Mouse (Mus musculus) C3H10T1/2 (cell line): ENCODE measurements around the gene Tcea2. TPM values are rescaled to one million over a fixed set of nuclear protein-coding genes. Genes with fewer than 3 reads are reported as not detected.

Source experiments
- polyA plus RNA-seq, 2 experiments: library from polyadenylated mRNA; unstranded; fragments of >200 nt; fragmentation: generic; extraction: Trizol; gene quantifications; one replicate each; pipeline ENCODE4 v1.2.1; 2012; ENCODE audit warnings: missing spikeins in 2 of 2

Gene Tcea2
- polyA plus RNA-seq: 10 to 100 TPM in 1 of 2 experiments, 1 to 10 TPM in 1; 1.5 to 12.1 TPM

DNA sequence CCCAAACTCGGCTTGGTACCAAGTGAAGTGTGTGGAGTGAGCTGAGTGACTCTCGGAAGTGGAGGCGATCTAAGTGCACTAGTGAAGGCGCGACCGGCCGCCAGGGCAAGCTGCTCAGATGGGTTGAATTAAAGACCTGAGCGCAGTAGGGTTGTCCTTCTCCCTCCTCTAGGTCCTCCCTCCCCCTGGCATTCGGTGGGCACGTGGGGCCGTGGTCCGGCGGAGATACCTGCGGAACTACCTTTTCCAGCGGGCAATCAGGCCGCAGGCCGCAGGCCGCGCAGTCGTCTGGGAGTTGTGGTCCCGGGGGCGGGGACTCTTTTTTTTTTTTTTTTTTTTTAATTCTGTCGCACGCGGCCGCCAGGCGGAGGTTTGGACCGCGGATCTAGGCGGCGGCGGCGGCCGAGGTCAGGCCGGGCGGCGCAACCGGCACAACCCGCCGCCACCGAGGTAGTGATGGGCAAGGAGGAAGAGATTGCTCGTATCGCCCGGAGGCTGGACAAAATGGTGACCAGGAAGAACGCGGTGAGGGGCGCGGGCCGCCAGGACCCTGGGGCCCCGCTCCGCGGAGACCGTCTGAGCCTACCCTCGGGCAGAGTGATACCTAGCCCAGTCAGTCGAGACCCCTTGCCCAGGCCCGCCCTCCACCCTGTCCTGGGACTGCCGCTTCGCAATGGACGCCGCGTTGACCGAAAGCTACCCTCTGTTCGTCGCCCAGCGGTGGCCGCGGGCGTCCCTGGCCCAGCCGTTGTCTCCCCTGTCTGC, at the start of gene Tcea2:
Gene Tcea2 (plus strand): TSS at position 360 of the 765 bp plus-strand sequence.

DNA sequence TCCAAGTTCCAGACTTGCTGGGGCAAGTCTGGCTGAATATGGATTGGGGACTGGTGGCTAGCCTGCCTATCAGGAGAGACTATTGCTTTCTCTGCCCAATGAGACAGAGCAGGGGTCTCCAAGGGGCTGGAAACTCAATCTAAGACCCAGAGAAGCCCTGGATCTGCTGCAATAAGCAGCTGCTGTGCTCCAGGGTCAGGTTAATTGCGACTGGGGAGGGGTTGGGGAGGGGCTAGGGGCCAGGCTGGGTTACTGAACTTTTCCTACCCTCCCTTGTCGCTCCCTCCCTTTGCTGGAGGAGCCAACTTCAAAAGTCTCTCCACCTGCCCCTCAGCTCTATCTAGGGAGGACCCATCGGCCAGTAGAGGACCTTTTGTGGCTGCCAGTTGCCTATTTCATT, 23.4 kb upstream of the Tcea2 start, which contains the start of gene Gm29797:
Gene Gm29797 (plus strand): TSS at position 301 of the 400 bp plus-strand sequence.

DNA sequence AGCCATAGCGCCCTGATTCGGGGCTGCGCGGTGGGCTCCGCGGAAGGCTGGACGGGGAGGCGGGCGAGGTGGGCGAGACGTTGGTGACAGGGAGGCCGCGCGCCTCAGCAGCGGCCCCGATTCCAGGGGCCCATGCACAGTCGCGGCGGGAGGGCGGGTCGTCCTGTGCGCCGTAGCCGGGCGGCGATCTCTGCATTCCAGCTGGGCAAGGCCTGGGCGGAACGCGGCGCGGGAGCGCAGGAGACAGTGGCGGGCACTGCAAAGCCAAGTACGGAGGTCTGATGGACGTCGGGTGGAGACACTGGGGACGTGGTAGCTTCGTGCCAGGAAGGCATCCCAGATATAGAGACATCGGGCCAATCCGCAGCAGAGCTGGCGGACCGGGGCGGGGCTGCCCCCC, 8.8 kb upstream of the Tcea2 start, which contains the start of gene Sox18:
Gene Sox18 (minus strand): TSS at position 315 of the 400 bp plus-strand sequence.

DNA sequence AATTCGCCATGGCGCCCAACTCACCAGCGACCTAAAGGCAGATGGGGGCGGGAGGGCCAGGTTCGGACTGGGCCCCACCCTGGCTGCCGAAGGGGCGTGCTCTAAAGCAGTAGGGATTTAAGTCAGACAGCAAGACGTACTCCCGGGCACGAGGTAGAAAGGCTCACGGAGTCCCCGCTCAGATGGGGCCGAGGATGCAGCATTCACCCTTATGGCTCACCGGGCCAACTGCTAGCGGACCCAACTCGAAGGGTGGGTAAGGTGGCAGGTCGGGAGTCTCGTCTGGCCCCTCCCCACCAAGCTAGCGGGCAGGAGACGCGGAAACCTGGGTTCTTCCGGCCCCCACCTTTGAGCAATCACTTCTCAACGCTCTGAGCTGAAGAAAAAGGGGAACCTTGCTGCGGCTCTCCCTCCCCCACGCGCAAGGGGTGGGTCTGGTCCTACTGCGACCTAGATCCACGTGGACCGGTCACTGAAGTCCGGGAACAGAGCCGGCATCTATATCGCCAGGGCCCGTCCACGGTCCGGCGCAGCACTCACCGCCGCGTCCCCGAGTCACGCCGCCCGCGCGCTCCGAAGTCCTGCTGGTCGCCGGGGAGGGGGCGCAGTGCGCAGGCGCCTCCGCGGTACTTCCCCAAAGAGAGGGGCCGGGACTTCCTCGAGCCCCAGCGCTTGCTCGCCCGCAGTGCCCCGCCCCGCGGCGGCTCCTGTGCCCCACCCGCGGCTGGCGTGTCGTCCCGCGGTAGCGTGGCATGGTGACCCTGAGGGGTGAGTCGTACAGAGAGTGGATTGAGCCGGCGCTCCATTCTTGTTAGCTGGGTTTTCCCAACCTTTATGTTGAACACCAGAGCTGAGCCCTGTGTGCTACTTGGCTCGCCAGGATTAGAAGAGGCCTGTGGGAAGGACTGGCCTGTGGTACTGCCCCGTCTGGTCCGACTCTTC, 13.5 kb downstream of the Tcea2 start, which contains the start of gene Rgs19:
Gene Rgs19 (minus strand): TSS at position 639 of the 942 bp plus-strand sequence.

DNA sequence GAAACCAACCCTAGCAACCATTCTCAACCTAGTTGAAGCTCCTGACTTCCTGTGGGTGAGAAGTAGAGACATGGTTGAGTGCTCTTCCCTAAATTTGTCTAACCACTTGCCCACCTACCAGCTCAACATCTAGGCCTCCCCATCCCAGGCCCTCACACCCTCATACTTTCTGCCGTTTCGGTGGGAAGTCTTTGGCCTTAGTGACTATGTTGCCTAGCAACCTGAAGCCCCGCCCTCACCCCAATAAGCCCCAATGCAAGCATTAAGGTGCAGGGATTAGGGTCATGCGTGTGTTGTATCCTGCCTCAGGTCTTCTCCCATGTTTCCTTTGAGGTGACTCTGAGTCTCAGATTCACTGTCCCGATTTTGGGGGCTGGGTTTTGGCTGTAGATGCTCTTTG, 18.1 kb downstream of the Tcea2 start, which contains the start of gene Lkaaear1:
Gene Lkaaear1 (minus strand): TSS at position 202 of the 400 bp plus-strand sequence.

DNA sequence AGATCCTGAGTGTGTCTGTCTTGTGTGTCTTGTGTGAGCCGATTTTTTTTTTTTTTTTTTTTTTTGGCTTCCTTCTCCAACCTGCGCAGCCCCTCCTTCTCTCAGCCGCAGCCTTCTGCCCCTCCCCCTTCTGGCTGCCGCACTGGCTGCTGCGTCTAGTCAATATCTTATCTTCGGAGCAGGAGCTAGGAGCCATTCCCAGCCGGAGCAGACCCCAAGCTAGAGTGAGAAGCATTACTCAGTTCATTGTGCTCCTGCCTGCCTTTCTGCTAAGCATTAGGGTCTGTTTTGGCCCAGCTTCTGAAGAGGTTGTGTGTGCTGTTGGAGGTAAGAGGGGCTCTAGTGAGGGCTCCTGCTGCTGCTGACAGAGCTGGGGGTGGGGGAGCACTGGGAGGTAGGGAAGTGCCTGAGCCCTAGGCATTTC, 34.8 kb downstream of the Tcea2 start, which contains the start of gene Oprl1:
Gene Oprl1 (plus strand): TSS at position 114 of the 424 bp plus-strand sequence.

Other genes starting within 250 kb of the Tcea2 start
- gene Zbtb46, start 220.9 kb upstream of the Tcea2 start, polyA plus RNA-seq: 1 to 10 TPM in 1 of 2 experiments, under 1 TPM in 1; 0.48 to 1.7 TPM
- under 1 TPM in 1 of 2 experiments, not detected in 1; 0.15 TPM for gene Abhd16b, start 187.1 kb upstream of the Tcea2 start, polyA plus RNA-seq
- gene Tpd52l2, start 183.2 kb upstream of the Tcea2 start, polyA plus RNA-seq: 10 to 100 TPM; 61.2 to 89.0 TPM
- 10 to 100 TPM; 11.6 to 26.9 TPM for gene Dnajc5, start 159.8 kb upstream of the Tcea2 start, polyA plus RNA-seq
- 10 to 100 TPM; 13.4 to 44.3 TPM for gene Uckl1, start 95.4 kb upstream of the Tcea2 start, polyA plus RNA-seq
- gene Prpf6, start 88.4 kb upstream of the Tcea2 start, polyA plus RNA-seq: 10 to 100 TPM; 16.1 to 53.3 TPM
- gene Zfp512b, start 87.5 kb upstream of the Tcea2 start, polyA plus RNA-seq: 10 to 100 TPM in 1 of 2 experiments, 1 to 10 TPM in 1; 1.6 to 22.7 TPM
- gene Samd10, start 81.1 kb upstream of the Tcea2 start, polyA plus RNA-seq: 1 to 10 TPM in 1 of 2 experiments, under 1 TPM in 1; 0.49 to 1.1 TPM
- gene Gm29797, start 23.3 kb upstream of the Tcea2 start, polyA plus RNA-seq: under 1 TPM in 1 of 2 experiments, not detected in 1; 0.13 TPM
- under 1 TPM in 1 of 2 experiments, not detected in 1; 0.05 TPM for gene Sox18, start 8.7 kb upstream of the Tcea2 start, polyA plus RNA-seq
- 10 to 100 TPM; 39.2 to 39.9 TPM for gene Rgs19, start 13.7 kb downstream of the Tcea2 start, polyA plus RNA-seq
- not detected for gene Lkaaear1, start 18.1 kb downstream of the Tcea2 start, polyA plus RNA-seq
- gene Oprl1, start 34.7 kb downstream of the Tcea2 start, polyA plus RNA-seq: under 1 TPM in 1 of 2 experiments, not detected in 1; 0.01 TPM
- gene Myt1, start 83.0 kb downstream of the Tcea2 start, polyA plus RNA-seq: not detected
- 1 to 10 TPM in 1 of 2 experiments, under 1 TPM in 1; 0.28 to 5.4 TPM for gene Pcmtd2, start 157.5 kb downstream of the Tcea2 start, polyA plus RNA-seq
- 10 to 100 TPM in 1 of 2 experiments, 1 to 10 TPM in 1; 7.2 to 10.1 TPM for gene Polr3k, start 184.0 kb downstream of the Tcea2 start, polyA plus RNA-seq